Mouse (Mus musculus): Measurements from ENCODE around the gene Lef1.

The Lef1 gene

GRCm38 (mm10) chr3:131110191-131111150 is at the start of gene Lef1:
Gene Lef1, plus strand, starts transcription at chr3:131110471.
- DNase-seq (ENCODE audit: low spot score in 2 of 2): no peak

GRCm38 (mm10) chr3:131065001-131065400 is 45.3 kb upstream of the Lef1 start:
- DNase-seq (ENCODE audit: low spot score in 2 of 2): no peak

DNA sequence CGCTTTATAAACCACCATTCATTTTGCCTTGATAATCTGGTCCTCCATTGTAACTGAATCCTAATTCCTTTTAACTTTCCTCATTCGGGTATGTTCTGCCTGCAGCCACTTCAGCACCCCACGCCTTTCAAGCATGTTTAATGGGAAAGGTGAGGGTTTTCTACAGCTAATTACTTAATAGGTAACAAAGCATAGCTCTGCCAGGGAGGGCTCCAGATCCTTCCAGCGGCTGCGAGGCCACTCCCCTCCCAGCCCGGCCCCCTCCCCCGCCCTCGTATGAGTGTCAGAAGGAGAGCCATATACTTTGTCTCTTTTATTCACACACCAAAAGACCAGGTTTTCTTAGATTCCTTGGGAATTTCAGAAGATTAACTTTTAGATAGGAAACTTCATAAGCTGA is 44.1 kb upstream of the Lef1 start:
- DNase-seq (ENCODE audit: low spot score in 2 of 2): no peak

- no peak for DNase-seq (ENCODE audit: low spot score in 2 of 2)
Observed at GRCm38 (mm10) chr3:131068000-131068399, 42.3 kb upstream of the Lef1 start.

- no peak for DNase-seq (ENCODE audit: low spot score in 2 of 2)
Observed at GRCm38 (mm10) chr3:131070210-131070609, 40.1 kb upstream of the Lef1 start.

DNA sequence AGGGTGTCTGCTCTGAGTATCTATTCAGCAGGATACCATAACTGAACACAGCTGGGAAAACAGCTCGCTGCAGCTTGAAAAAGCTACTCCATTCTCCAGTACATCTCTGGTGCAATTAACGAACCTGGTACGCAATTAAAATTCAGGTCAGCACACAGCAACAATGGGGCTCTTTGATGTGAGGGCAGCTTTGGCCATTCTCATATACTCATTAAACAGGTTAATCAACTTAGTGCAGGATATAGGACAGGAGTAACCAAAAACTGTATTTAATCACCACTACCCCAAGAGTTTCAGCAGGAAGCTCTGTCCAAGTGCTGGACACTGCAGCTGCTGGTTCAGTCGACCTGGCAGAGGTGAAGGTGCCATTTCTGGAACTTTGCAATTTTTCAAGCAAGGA is 37.6 kb upstream of the Lef1 start:
- no peak for DNase-seq (ENCODE audit: low spot score in 2 of 2)

DNA sequence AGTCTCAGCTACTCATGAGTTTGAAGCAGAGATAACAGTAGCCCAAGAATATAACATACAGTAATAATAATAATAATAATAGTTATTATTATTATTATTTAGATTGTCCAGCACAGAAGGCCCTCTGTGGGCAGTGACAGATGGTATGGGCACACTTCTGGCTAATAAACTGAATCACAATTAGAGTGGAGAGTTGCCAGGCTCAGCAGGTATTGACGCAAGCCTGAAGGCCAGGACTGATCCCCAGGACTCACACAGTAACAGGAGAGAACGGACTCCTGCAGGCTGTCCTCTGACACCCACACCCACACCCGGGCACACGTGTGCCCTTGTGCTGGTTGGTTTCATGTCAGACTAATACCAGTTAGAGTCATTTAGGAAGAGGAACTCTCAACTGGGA is 36.3 kb upstream of the Lef1 start:
- no peak for DNase-seq (ENCODE audit: low spot score in 2 of 2)

DNA sequence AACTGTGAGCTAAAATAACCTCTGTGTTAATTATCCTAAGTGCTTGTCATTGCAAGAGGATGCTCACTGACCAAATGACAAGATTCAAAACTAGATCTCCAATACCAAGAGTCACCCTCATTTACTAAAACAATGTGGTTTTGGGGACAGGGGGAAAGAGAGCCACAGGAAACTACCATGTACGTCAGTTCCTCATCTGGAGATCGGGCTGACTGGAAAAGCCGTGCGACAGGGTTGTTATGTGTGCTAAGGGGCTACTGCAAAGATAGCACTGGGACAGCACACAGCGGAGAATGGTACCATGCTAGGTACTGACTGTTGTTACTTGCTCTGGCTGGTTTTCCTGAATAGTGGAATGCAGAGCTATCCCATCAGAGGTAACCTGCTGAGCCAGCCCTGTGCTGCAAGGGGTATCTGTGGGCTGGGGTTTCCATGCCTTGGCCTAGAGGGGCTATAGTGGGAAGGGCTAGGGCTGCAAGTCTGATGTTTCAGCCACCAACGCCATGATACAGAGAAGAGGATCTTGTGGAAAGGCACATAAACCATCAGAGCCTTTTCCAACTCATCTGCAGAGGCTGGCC is 32.1 kb upstream of the Lef1 start:
- DNase-seq (ENCODE audit: low spot score in 2 of 2): no peak

GRCm38 (mm10) chr3:131078719-131079118 is 31.6 kb upstream of the Lef1 start:
- no peak for DNase-seq (ENCODE audit: low spot score in 2 of 2)

DNA sequence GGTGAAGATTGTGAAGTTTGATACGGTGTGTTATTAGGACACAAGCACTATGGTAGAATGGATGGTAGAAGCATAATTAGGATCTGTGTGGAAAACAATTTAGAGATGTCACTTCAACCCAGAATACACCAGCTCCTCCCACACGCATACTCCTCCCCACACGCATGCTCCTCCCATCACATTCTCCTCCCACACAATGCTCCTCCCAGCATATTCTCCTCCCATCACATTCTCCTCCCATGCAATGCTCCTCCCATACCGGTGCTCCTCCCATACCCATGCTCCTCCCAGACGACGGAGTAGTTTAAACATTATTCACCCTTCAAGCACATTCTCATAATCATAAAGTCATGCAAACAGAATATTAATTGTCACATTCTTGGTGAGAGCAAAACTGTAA is 26.5 kb upstream of the Lef1 start:
- no peak for DNase-seq (ENCODE audit: low spot score in 2 of 2)

DNA sequence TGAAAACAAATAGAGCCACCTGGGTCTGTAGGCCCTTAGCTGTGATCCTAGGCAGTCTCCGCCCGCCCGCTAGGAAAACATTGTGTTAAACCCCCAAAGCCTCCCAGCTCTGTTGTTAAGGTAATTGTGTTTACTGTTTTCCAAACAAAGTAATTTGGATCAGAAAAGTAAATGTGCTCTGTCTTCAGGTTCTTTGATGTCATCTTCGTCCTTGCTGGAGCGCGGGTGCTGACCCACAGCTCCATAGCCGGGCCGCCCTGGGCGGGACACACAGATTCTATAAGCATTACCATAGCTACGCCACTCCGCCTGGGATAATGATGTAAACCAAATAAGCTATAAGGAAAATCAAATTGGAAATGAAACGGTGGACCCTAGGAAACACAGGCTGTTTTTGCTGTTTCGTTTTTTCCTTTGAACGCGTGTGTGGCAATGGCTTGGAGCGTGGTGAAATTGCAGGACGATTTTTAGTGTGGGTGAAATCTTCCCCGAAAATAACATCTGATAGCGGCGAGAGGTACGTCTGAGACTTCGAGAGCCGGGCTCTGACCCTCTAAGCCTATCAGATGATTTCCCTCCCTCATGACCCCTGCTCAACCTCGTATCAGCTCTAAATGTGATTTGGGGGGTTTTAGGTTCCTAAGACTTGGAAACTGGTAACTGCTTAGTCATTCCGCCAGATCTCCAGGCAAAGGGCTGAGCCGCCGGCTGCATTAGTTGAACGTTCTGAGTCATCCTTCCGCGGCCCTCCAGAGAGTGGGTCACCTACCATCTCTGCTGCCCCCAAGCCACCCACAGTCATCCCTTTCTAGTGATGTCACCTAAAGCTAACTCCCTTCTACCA is 25.3 kb upstream of the Lef1 start:
- DNase-seq (ENCODE audit: low spot score in 2 of 2): no peak

- DNase-seq (ENCODE audit: low spot score in 2 of 2): no peak
Observed at GRCm38 (mm10) chr3:131085978-131086377, 24.3 kb upstream of the Lef1 start.

- no peak for DNase-seq (ENCODE audit: low spot score in 2 of 2)
Observed at GRCm38 (mm10) chr3:131089721-131090120, 20.6 kb upstream of the Lef1 start.

DNA sequence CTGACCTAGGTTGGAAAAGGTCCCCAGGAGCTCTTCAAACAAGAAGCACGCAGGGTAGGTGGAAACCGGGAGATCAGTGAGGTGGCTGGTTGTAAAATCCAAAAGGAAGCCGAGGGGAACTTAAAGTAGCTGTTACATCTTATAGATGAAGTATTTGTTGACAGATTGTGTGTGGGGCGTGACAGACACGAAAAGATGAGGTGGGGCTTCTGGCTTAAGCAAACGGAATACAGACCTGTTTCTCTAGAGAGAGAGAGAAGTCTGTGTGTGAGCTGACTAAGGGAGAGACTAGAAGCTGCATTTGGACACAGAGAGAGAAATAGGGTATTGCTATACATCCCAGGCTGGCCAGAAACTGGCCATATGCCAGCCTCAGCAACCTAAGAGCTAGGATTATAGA is 18.2 kb upstream of the Lef1 start:
- DNase-seq (ENCODE audit: low spot score in 2 of 2): no peak

DNA sequence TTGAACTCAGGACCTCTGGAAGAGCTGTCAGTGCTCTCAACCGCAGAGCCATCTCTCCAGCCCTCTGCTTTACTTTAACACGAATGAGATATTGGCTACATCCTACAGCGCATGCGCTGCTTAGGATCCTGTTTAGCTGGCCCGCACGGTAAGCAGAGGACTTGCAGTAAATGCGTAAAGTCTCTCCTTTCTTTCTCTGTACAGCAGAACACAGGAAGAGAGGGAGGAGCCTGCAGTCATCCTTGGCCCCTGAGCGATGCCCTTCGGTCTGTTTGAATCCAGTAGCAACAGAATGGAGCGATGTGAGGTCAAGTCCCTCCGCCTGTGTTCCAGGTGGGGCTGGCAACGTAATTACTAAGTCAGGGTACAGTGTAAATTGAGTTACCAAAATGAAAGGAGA is 16.5 kb upstream of the Lef1 start:
- no peak for DNase-seq (ENCODE audit: low spot score in 2 of 2)

DNA sequence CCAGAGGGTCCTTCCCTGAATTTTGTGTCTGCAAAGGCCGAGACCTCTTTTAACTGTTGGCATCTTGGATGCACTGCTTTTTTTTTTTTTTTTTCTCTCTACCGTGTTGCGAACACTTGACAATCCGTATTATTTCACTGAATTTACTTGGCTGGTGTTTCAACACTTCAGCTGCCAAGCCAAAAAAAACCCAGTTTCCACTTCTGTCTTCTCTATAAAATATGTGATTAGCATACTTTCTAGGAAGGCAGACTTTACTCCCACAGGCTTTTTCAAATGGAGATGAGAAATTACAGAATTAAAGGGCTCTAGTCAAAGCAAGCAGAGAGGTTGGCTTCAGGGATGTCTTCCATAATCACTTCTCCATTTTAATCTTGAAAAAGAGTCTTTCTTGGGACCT is 14.2 kb upstream of the Lef1 start:
- no peak for DNase-seq (ENCODE audit: low spot score in 2 of 2)

GRCm38 (mm10) chr3:131102191-131102774 is 8.0 kb upstream of the Lef1 start:
- no peak for DNase-seq (ENCODE audit: low spot score in 2 of 2)

- DNase-seq (ENCODE audit: low spot score in 2 of 2): no peak
Observed at GRCm38 (mm10) chr3:131105362-131105761, 4.9 kb upstream of the Lef1 start.

GRCm38 (mm10) chr3:131105940-131106401 is 4.3 kb upstream of the Lef1 start:
- DNase-seq (ENCODE audit: low spot score in 2 of 2): no peak

DNA sequence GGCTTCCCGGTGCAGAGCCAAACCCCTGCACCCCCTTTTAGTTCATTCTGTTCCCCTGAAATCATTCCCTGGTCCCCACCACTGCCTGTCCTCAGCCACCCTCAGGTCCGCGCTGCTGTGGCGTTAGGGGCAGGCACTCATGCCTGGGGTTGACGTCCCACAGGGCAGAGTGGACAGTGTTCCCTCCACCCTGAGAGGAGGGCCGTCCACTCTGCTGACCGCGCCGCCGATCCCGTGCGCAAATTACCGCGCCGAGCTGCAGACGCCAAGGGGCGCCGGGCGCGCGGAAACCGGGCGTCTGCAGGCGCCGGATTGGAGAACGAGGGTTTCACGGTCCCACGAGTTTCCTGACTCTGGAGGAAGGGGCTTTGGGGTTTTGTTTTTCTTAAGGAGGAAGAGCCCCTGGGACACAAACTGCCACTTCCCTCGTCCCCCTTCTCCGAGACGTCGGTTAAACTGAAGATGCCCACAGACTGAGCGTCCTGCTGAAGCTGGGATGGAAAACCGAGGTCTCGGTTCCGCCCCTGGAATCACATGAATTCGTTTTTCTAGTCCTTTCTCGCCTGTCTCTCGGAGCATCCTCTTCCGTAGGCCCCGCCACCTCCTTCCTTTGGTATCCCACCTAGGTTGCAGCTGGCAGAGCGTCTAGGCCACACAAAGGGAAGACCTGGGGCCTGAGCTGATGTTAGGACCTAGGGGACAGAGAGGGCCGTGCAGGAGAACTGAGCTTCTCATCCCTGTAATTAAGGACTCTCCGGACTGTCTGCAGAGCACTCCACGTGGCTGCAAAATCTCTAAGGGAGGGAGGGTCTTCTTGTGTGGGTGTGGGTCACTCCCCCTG is 3.6 kb upstream of the Lef1 start:
- no peak for DNase-seq (ENCODE audit: low spot score in 2 of 2)
